Comparison of ENCODE assay signal across 9 mouse cellular contexts in genomic region chr5:30713691-30714090, GRCm38 (mm10). TPM values are rescaled to one million over a fixed set of nuclear protein-coding genes. Genes with fewer than 3 reads are reported as not detected.
A peak's percentile ranks its signal among the peaks of the same experiment; 100 is the strongest.
DNase-seq lines count a peak whose midpoint lies in the region; ATAC-seq and TF ChIP-seq lines count a peak whose summit lies in the region.
"Had no signal": no experiment of that assay in that cellular context is flagged by ENCODE, and none has a peak within 500 bp of the region (broad histone marks: within the 10 kb centered on the region; RNA-seq: fewer than 3 reads in every experiment).

No protein-coding gene starts in this region.

- no peaks in the 10 kb centered on the region for H3K9me3 ChIP-seq in kidney, postnatal 0 days (replicated peaks; ENCODE audit: low read length)
- H3K9me3 ChIP-seq in embryonic facial prominence, embryonic 15.5 days (replicated peaks): no peaks in the 10 kb centered on the region
- H3K9me3 ChIP-seq in intestine, embryonic 15.5 days: no peaks in the 10 kb centered on the region

- DNase-seq in kidney, postnatal 0 days (ENCODE audit: low spot score): no peak
- no peak for DNase-seq in kidney, adult 11 months
- peak; percentile 16 for DNase-seq in naive thymus-derived CD4-positive, alpha-beta T cell, adult 2 months (ENCODE audit: low read depth)
- no peak for DNase-seq in urinary bladder, postnatal 14 days (ENCODE audit: low spot score)

- WGBS in kidney, postnatal 0 days: 30% methylated on average over 11 of the region's 11 CpGs
- 22% methylated on average over 11 of the region's 11 CpGs for WGBS in embryonic facial prominence, embryonic 15.5 days
- 20% methylated on average over 11 of the region's 11 CpGs for WGBS in intestine, embryonic 15.5 days

- peak overlapping the region; percentile 95 for H3K4me2 ChIP-seq in kidney, postnatal 0 days (ENCODE audit: low read length)
- peak overlapping the region; percentile 90 for H3K4me2 ChIP-seq in embryonic facial prominence, embryonic 15.5 days (replicated peaks)
- peak overlapping the region; percentile 96 for H3K4me2 ChIP-seq in intestine, embryonic 15.5 days (replicated peaks)

- H3K27me3 ChIP-seq in kidney, postnatal 0 days (ENCODE audit: insufficient read depth, low read length): peaks cover 19% of the 10 kb centered on the region
- H3K27me3 ChIP-seq in embryonic facial prominence, embryonic 15.5 days: peaks cover 61% of the 10 kb centered on the region
- H3K27me3 ChIP-seq in intestine, embryonic 15.5 days (replicated peaks): peaks cover 45% of the 10 kb centered on the region

- ATAC-seq in kidney, postnatal 0 days (replicated peaks; ENCODE audit: low FRiP score, low read depth): no peak
- no peak for ATAC-seq in embryonic facial prominence, embryonic 15.5 days (ENCODE audit: insufficient number of reproducible peaks, low FRiP score, low TSS enrichment, low read depth)
- no peak for ATAC-seq in intestine, embryonic 15.5 days
- no peak for ATAC-seq in inflammation-experienced regulatory T-cells, adult 6 months
- ATAC-seq in megakaryocyte-erythroid progenitor cell, adult 5-6 weeks (replicated peaks; ENCODE audit: low FRiP score, low TSS enrichment, poor library complexity, severe bottlenecking): no peak
- ATAC-seq: Patski had no signal

- peak overlapping the region; percentile 46 for H3K4me3 ChIP-seq in kidney, postnatal 0 days (replicated peaks; ENCODE audit: low read depth, low read length)
- peak overlapping the region; percentile 51 for H3K4me3 ChIP-seq in embryonic facial prominence, embryonic 15.5 days (replicated peaks)
- H3K4me3 ChIP-seq in intestine, embryonic 15.5 days (replicated peaks): peak overlapping the region; percentile 52

- peaks cover 21% of the 10 kb centered on the region; the same call in 1 of the 2 replicates for H3K4me1 ChIP-seq in kidney, postnatal 0 days (replicated peaks; ENCODE audit: insufficient read depth, low read length)
- peaks cover 27% of the 10 kb centered on the region for H3K4me1 ChIP-seq in embryonic facial prominence, embryonic 15.5 days
- H3K4me1 ChIP-seq in intestine, embryonic 15.5 days (replicated peaks): peaks cover 28% of the 10 kb centered on the region

- no peak for TF ChIP-seq CTCF in kidney, postnatal 0 days (IDR thresholded peaks at IDR 0.05; ENCODE audit: low read depth)

- H3K36me3 ChIP-seq in kidney, postnatal 0 days (ENCODE audit: insufficient read depth, low read length): no peaks in the 10 kb centered on the region
- no peaks in the 10 kb centered on the region for H3K36me3 ChIP-seq in embryonic facial prominence, embryonic 15.5 days
- H3K36me3 ChIP-seq in intestine, embryonic 15.5 days: no peaks in the 10 kb centered on the region

- peak overlapping the region; percentile 40; the same call in 1 of the 2 replicates for H3K9ac ChIP-seq in kidney, postnatal 0 days (ENCODE audit: low read depth, low read length)
- 0 out of 2 replicates have a peak overlapping the region, but pooled peaks have one; percentile 15 for H3K9ac ChIP-seq in embryonic facial prominence, embryonic 15.5 days
- H3K9ac ChIP-seq in intestine, embryonic 15.5 days: peak overlapping the region; percentile 54; the same call in 1 of the 2 replicates

- H3K27ac ChIP-seq in kidney, postnatal 0 days: no peak overlapping the region
- H3K27ac ChIP-seq in embryonic facial prominence, embryonic 15.5 days (replicated peaks): no peak overlapping the region
- H3K27ac ChIP-seq in intestine, embryonic 15.5 days: no peak overlapping the region

RNA-seq across cellular contexts. Expression of gene Dpysl5, which starts 2.3 kb away (rescaled TPM):
- 1.7 and 2.1 TPM in 2 replicates for polyA plus RNA-seq in kidney, postnatal 0 days (2015; fragmentation: Nextera tagmentation; extraction: Ambion mirVana)
- 9.8 and 13.9 TPM in 2 replicates for polyA plus RNA-seq in embryonic facial prominence, embryonic 15.5 days (2015; fragmentation: Nextera tagmentation; extraction: Ambion mirVana)
- polyA plus RNA-seq in intestine, embryonic 15.5 days (2015; fragmentation: Nextera tagmentation; extraction: Ambion mirVana): 6.6 and 7.1 TPM in 2 replicates
- polyA plus RNA-seq in inflammation-experienced regulatory T-cells, adult 6 months (2017; shearing (Covaris generic)): 1 to 10 TPM in 1 of 3 experiments, under 1 TPM in 1, not detected in 1; 0.13 to 1.5 TPM
- total RNA-seq in megakaryocyte-erythroid progenitor cell, adult 5-6 weeks (2014; fragmentation: Nextera tagmentation): not detected in 2 replicates
- not detected in 2 replicates for total RNA-seq in megakaryocyte-erythroid progenitor cell, adult 5-6 weeks (2017)

RNA-seq across cellular contexts. Expression of gene Cenpa, which starts 47.1 kb away (rescaled TPM):
- 171 and 175 TPM in 2 replicates for polyA plus RNA-seq in kidney, postnatal 0 days (2015; fragmentation: Nextera tagmentation; extraction: Ambion mirVana)
- polyA plus RNA-seq in embryonic facial prominence, embryonic 15.5 days (2015; fragmentation: Nextera tagmentation; extraction: Ambion mirVana): 216 and 218 TPM in 2 replicates
- polyA plus RNA-seq in intestine, embryonic 15.5 days (2015; fragmentation: Nextera tagmentation; extraction: Ambion mirVana): 216 and 224 TPM in 2 replicates
- 100 to 1,000 TPM in 1 of 3 experiments, 10 to 100 TPM in 2; 31.9 to 201 (median 58.8) TPM for polyA plus RNA-seq in inflammation-experienced regulatory T-cells, adult 6 months (2017; shearing (Covaris generic))
- 337 and 377 TPM in 2 replicates for total RNA-seq in megakaryocyte-erythroid progenitor cell, adult 5-6 weeks (2014; fragmentation: Nextera tagmentation)
- 136 and 144 TPM in 2 replicates for total RNA-seq in megakaryocyte-erythroid progenitor cell, adult 5-6 weeks (2017)
